Mouse (Mus musculus): ENCODE results near the gene Pde9a. TPM values are rescaled to one million over a fixed set of nuclear protein-coding genes. Genes with fewer than 3 reads are reported as not detected.
A peak's percentile ranks its signal among the peaks of the same experiment; 100 is the strongest.

Pde9a gene
- polyA plus RNA-seq, 1 experiment from 2014 or later = 31.1 TPM

DNA sequence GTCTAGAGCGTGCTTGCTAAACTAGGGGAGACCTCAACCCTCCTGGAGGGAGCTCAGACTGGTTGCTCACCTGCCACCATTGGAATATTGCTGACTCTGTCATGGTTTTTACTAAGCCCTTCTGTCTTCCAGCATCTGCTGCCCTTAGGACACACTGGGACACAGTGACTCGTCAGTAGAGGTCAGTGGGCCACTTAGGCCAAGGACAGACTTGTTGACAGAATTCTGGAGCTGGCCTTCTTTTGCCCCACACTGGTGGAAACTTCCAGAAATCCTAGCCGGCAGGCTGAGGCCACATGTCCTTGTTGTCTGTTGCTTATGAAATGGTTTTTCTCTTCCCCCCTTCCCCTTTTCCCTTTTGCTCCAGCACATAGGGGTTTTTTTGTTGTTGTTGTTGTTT is 15.2 kb downstream of the Pde9a start:
- Histone ChIP-seq H3K9me3 (replicated peaks; ENCODE audit: control insufficient read depth, low read length) (no peaks in the 10 kb centered on the region), H3K27ac (ENCODE audit: low read length) (no peak overlapping the region), H3K36me3 (ENCODE audit: control insufficient read depth, insufficient read depth, low read length) (no peaks in the 10 kb centered on the region), H3K27me3 (ENCODE audit: control insufficient read depth, insufficient read depth, low read length) (no peaks in the 10 kb centered on the region), H3K4me3 (replicated peaks; ENCODE audit: low read length) (no peak overlapping the region), H3K4me2 (ENCODE audit: low read depth, low read length) (no peak overlapping the region), H3K4me1 (ENCODE audit: control insufficient read depth, insufficient read depth, low read length) (peaks cover 16% of the 10 kb centered on the region; the same call in 1 of the 2 replicates), H3K9ac (ENCODE audit: low read length) (no peak overlapping the region)
- no peak for ATAC-seq (ENCODE audit: insufficient read depth, low FRiP score)
- 85% methylated on average over 3 of the region's 3 CpGs for WGBS

- Histone ChIP-seq H3K36me3 (ENCODE audit: control insufficient read depth, insufficient read depth, low read length) (no peaks in the 10 kb centered on the region), H3K4me2 (ENCODE audit: low read depth, low read length) (no peak overlapping the region), H3K9me3 (replicated peaks; ENCODE audit: control insufficient read depth, low read length) (no peaks in the 10 kb centered on the region), H3K27ac (ENCODE audit: low read length) (peak overlapping the region; percentile 46), H3K4me1 (ENCODE audit: control insufficient read depth, insufficient read depth, low read length) (peaks cover 16% of the 10 kb centered on the region; the same call in 1 of the 2 replicates), H3K27me3 (ENCODE audit: control insufficient read depth, insufficient read depth, low read length) (no peaks in the 10 kb centered on the region), H3K4me3 (replicated peaks; ENCODE audit: low read length) (no peak overlapping the region), H3K9ac (ENCODE audit: low read length) (no peak overlapping the region)
- ATAC-seq (ENCODE audit: insufficient read depth, low FRiP score) = no peak
- 46% methylated on average over 8 of the region's 8 CpGs for WGBS
These were observed 16.7 kb downstream of the Pde9a start for GRCm38 (mm10) chr17:31402713-31403112.

DNA sequence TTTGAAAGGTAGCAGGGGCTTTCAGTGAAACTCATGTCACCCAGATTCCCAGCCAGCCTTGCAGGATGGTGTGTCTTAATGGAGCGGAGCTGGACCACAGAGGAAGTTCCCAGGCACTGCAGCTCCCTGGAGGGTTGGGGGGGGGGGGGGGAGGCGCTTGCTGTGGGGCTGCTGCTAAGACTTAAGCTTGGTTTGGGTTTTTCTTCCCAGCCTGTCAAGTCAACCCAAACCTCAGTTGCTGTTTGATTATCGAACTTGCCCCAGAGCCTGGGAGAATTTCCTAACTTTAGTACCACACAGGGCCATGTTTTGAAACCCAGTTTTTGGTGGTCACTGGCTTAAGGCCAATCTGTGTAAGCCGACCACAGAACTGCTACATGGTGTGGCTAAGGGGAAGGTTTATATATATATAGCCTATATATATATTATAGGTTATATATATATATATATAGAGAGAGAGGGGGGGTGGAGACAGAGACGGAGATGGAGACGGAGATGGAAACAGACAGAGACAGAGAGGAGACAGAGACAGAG is 19.8 kb downstream of the Pde9a start:
- Histone ChIP-seq H3K27me3 (ENCODE audit: control insufficient read depth, insufficient read depth, low read length) (no peaks in the 10 kb centered on the region), H3K9me3 (replicated peaks; ENCODE audit: control insufficient read depth, low read length) (no peaks in the 10 kb centered on the region), H3K4me2 (ENCODE audit: low read depth, low read length) (no peak overlapping the region), H3K4me1 (ENCODE audit: control insufficient read depth, insufficient read depth, low read length) (peaks cover 20% of the 10 kb centered on the region), H3K4me3 (replicated peaks; ENCODE audit: low read length) (no peak overlapping the region), H3K27ac (ENCODE audit: low read length) (peak overlapping the region; percentile 48; the same call in 1 of the 2 replicates), H3K9ac (ENCODE audit: low read length) (no peak overlapping the region), H3K36me3 (ENCODE audit: control insufficient read depth, insufficient read depth, low read length) (no peaks in the 10 kb centered on the region)
- ATAC-seq (ENCODE audit: insufficient read depth, low FRiP score) = no peak
- 58% methylated on average over 6 of the region's 6 CpGs for WGBS

DNA sequence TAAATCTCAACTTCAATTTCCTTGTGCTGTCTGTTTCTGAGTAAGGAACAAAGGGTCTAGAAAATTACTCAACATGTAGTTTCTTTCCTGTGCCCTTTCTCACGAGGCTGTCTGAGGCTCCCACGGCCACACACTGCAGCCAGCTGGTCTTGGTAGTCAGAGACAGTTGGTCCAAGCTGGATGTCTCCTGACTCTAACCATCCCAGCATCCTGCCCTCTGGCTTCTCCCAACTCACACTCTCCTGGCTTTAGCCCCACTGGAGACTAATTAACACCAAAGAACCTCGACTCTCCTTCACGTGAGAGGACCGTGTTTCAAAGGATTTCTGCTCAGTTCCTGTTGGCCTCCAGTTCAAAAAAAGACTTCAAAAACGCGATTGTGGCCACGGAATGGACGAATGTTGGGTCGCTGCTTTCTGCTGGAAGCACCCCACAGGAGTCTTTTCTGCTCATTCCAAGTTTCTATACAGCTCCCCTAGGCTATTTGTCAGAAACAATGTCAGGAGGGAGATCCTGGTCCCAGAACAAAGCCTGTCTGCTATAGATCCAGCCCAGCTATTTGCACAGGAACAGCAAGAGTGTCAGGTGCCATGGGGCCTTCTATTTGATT is 23.8 kb downstream of the Pde9a start:
- peak overlapping the region; percentile 38; the same call in 1 of the 2 replicates for H3K9ac ChIP-seq (ENCODE audit: low read length)
- H3K4me1 ChIP-seq (ENCODE audit: control insufficient read depth, insufficient read depth, low read length) = peaks cover 11% of the 10 kb centered on the region
- H3K36me3 ChIP-seq (ENCODE audit: control insufficient read depth, insufficient read depth, low read length) = no peaks in the 10 kb centered on the region
- H3K4me3 ChIP-seq (replicated peaks; ENCODE audit: low read length) = no peak overlapping the region
- WGBS = 28% methylated on average over 10 of the region's 10 CpGs
- no peaks in the 10 kb centered on the region for H3K9me3 ChIP-seq (replicated peaks; ENCODE audit: control insufficient read depth, low read length)
- H3K4me2 ChIP-seq (ENCODE audit: low read depth, low read length) = no peak overlapping the region
- no peaks in the 10 kb centered on the region for H3K27me3 ChIP-seq (ENCODE audit: control insufficient read depth, insufficient read depth, low read length)
- ATAC-seq (ENCODE audit: insufficient read depth, low FRiP score) = 0 out of 2 replicates have a peak, but pooled peaks have one; percentile 51
- H3K27ac ChIP-seq (ENCODE audit: low read length) = no peak overlapping the region; the same call in 1 of the 2 replicates

DNA sequence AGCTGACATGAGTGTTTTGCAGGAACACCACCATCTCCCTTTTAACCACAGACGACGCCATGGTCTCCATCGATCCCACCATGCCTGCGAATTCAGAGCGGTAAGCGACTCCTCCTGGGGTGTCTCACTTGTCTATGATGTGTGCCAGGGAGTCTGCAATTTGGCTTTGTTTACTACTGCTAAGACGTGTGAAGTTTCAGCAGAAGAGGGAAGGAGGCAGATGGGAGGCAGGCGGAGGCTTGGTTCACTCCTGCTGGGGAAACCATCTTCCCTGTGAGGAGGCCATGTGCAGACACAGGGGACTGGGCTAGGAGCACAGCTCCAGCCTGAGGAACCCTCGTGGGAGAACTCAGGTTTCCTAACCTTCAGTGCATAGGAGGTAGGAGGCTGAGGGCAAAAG is 29.2 kb downstream of the Pde9a start:
- H3K27ac ChIP-seq (ENCODE audit: low read length) = no peak overlapping the region
- H3K4me2 ChIP-seq (ENCODE audit: low read depth, low read length) = no peak overlapping the region
- no peaks in the 10 kb centered on the region for H3K9me3 ChIP-seq (replicated peaks; ENCODE audit: control insufficient read depth, low read length)
- H3K9ac ChIP-seq (ENCODE audit: low read length) = no peak overlapping the region
- H3K4me3 ChIP-seq (replicated peaks; ENCODE audit: low read length) = no peak overlapping the region
- 59% methylated on average over 9 of the region's 9 CpGs for WGBS
- no peak for ATAC-seq (ENCODE audit: insufficient read depth, low FRiP score)
- H3K36me3 ChIP-seq (ENCODE audit: control insufficient read depth, insufficient read depth, low read length) = no peaks in the 10 kb centered on the region
- peaks cover 20% of the 10 kb centered on the region for H3K4me1 ChIP-seq (ENCODE audit: control insufficient read depth, insufficient read depth, low read length)
- no peaks in the 10 kb centered on the region for H3K27me3 ChIP-seq (ENCODE audit: control insufficient read depth, insufficient read depth, low read length)

DNA sequence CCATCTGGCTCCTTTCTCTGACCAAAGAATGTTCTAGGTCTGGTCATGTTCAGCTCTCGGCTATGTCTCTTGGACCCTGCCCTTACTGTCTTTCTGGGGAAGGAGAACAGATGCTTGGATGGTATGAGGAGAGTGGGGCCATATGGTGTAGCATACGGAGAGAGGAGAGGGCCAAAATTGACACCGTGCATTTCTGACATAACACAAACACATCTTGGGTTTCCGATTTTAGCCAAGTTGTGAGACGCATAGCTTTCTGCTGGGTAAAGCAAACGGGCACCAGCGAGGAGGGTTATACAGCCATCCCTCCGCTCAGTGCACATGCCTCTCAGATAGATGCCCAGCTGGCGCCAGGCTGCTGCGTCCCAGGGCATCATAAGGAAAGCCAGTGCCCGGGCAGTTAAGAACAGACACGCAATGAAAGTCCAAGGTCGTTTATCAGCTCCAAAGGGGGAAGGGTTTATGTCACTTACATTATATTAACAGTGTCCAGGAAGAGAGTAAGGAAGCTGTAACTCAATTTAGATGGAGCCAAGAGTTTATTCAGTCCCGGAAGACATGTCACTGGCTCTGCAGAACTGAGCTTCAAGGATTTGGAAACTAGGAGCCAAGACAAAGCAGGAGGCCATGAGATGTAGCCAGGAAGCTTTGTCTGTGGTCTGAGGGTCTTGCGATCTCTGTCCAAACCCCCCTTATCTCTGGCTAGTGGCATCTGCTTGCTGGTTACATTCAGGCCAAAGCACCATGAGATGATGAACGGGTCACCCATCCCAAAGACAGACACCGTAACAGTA is 33.0 kb downstream of the Pde9a start:
- 59% methylated on average over 17 of the region's 17 CpGs for WGBS

GRCm38 (mm10) chr17:31419598-31419950 is 33.6 kb downstream of the Pde9a start:
- H3K9me3 ChIP-seq (replicated peaks; ENCODE audit: control insufficient read depth, low read length) = no peaks in the 10 kb centered on the region
- H3K4me2 ChIP-seq (ENCODE audit: low read depth, low read length) = no peak overlapping the region
- H3K4me1 ChIP-seq (ENCODE audit: control insufficient read depth, insufficient read depth, low read length) = peaks cover 29% of the 10 kb centered on the region
- WGBS = 56% methylated on average over 2 of the region's 2 CpGs
- peak overlapping the region; percentile 72 for H3K27ac ChIP-seq (ENCODE audit: low read length)
- no peaks in the 10 kb centered on the region; the same call in 1 of the 2 replicates for H3K36me3 ChIP-seq (ENCODE audit: control insufficient read depth, insufficient read depth, low read length)
- H3K27me3 ChIP-seq (ENCODE audit: control insufficient read depth, insufficient read depth, low read length) = no peaks in the 10 kb centered on the region
- no peak for ATAC-seq (ENCODE audit: insufficient read depth, low FRiP score)
- H3K9ac ChIP-seq (ENCODE audit: low read length) = 0 out of 2 replicates have a peak overlapping the region, but pooled peaks have one; percentile 43
- H3K4me3 ChIP-seq (replicated peaks; ENCODE audit: low read length) = no peak overlapping the region

More for the DNA sequence above, 33.0 kb downstream of the Pde9a start:
- no peak overlapping the region for H3K4me3 ChIP-seq (replicated peaks; ENCODE audit: low read length)
- peak; percentile 36; the same call in 1 of the 2 replicates for ATAC-seq (ENCODE audit: insufficient read depth, low FRiP score)
- no peaks in the 10 kb centered on the region for H3K9me3 ChIP-seq (replicated peaks; ENCODE audit: control insufficient read depth, low read length)
- 0 out of 2 replicates have a peak overlapping the region, but pooled peaks have one; percentile 43 for H3K9ac ChIP-seq (ENCODE audit: low read length)
- peak overlapping the region; percentile 72 for H3K27ac ChIP-seq (ENCODE audit: low read length)
- H3K36me3 ChIP-seq (ENCODE audit: control insufficient read depth, insufficient read depth, low read length) = no peaks in the 10 kb centered on the region; the same call in 1 of the 2 replicates
- no peak overlapping the region for H3K4me2 ChIP-seq (ENCODE audit: low read depth, low read length)
- H3K27me3 ChIP-seq (ENCODE audit: control insufficient read depth, insufficient read depth, low read length) = no peaks in the 10 kb centered on the region
- peaks cover 29% of the 10 kb centered on the region for H3K4me1 ChIP-seq (ENCODE audit: control insufficient read depth, insufficient read depth, low read length)

GRCm38 (mm10) chr17:31419995-31420394 is 34.0 kb downstream of the Pde9a start:
- H3K36me3 ChIP-seq (ENCODE audit: control insufficient read depth, insufficient read depth, low read length) = no peaks in the 10 kb centered on the region; the same call in 1 of the 2 replicates
- no peak for ATAC-seq (ENCODE audit: insufficient read depth, low FRiP score)
- no peaks in the 10 kb centered on the region for H3K9me3 ChIP-seq (replicated peaks; ENCODE audit: control insufficient read depth, low read length)
- H3K4me1 ChIP-seq (ENCODE audit: control insufficient read depth, insufficient read depth, low read length) = peaks cover 29% of the 10 kb centered on the region
- 39% methylated on average over 3 of the region's 3 CpGs for WGBS
- H3K27me3 ChIP-seq (ENCODE audit: control insufficient read depth, insufficient read depth, low read length) = no peaks in the 10 kb centered on the region
- H3K9ac ChIP-seq (ENCODE audit: low read length) = no peak overlapping the region
- 0 out of 2 replicates have a peak overlapping the region, but pooled peaks have one; percentile 26 for H3K27ac ChIP-seq (ENCODE audit: low read length)
- no peak overlapping the region for H3K4me3 ChIP-seq (replicated peaks; ENCODE audit: low read length)
- no peak overlapping the region for H3K4me2 ChIP-seq (ENCODE audit: low read depth, low read length)

- no peaks in the 10 kb centered on the region; the same call in 1 of the 2 replicates for H3K36me3 ChIP-seq (ENCODE audit: control insufficient read depth, insufficient read depth, low read length)
- no peak for ATAC-seq (ENCODE audit: insufficient read depth, low FRiP score)
- no peak overlapping the region for H3K4me3 ChIP-seq (replicated peaks; ENCODE audit: low read length)
- 77% methylated on average over 16 of the region's 16 CpGs for WGBS
- H3K27ac ChIP-seq (ENCODE audit: low read length) = 0 out of 2 replicates have a peak overlapping the region, but pooled peaks have one; percentile 47
- peaks cover 29% of the 10 kb centered on the region for H3K4me1 ChIP-seq (ENCODE audit: control insufficient read depth, insufficient read depth, low read length)
- no peaks in the 10 kb centered on the region for H3K9me3 ChIP-seq (replicated peaks; ENCODE audit: control insufficient read depth, low read length)
- H3K9ac ChIP-seq (ENCODE audit: low read length) = 0 out of 2 replicates have a peak overlapping the region, but pooled peaks have one; percentile 12
- no peak overlapping the region for H3K4me2 ChIP-seq (ENCODE audit: low read depth, low read length)
- no peaks in the 10 kb centered on the region for H3K27me3 ChIP-seq (ENCODE audit: control insufficient read depth, insufficient read depth, low read length)
These were observed 34.6 kb downstream of the Pde9a start for GRCm38 (mm10) chr17:31420658-31421057.
